Mouse (Mus musculus) CD8-positive naive resting alpha-beta T cell, adult 57 days (primary cell): ENCODE results near the gene Gm20823. TPM values are rescaled to one million over a fixed set of nuclear protein-coding genes. Genes with fewer than 3 reads are reported as not detected.

ENCODE experiments used
- total RNA-seq: library from RNA; stranded (reverse); gene quantifications from one replicate; pipeline ENCODE4 v1.2.4, GENCODE M21; 2023

Gene Gm20823
- not detected for total RNA-seq

DNA sequence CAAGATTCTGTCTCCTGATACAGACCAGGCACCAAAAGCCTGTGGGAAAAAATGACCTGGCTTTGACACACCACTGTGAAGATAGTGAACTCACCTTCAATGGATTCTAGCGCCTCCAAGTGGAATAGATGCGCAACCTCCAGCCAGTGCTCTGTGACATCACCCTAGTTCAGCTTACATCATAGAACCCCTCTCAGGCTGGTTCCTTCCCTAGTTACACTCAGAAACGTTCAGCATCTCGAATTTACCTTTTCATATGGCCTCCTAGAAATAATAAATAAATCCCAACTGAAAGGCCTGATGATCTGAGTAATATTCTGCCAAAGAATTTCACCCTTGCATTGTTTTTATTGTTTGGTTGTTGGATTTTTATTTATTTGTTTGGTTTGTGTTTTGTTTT, at the start of gene Gm20823:
Gm20823 (minus strand) TSS at position 101 of the 400 bp plus-strand sequence.

